Mouse (Mus musculus) heart, postnatal 0 days (tissue): ENCODE results near the gene Atp5f1. TPM values are rescaled to one million over a fixed set of nuclear protein-coding genes. Genes with fewer than 3 reads are reported as not detected.
A peak's percentile ranks its signal among the peaks of the same experiment; 100 is the strongest.
"Not testable (repeated sequence)": the region's sequence is repeated elsewhere in the genome, so short reads cannot be mapped to it uniquely, and the experiment has no call there.

Experiments
- ATAC-seq: fragments of 200-750 bp; cut with Nextera tagmentation; 2 replicates; pipeline ENCODE4 v1.8.0; 2017; ENCODE audit warnings: low read depth, moderate number of reproducible peaks, moderate library complexity; ENCODE audit not compliant: insufficient read depth
- DNase-seq: peaks from one replicate; pipeline ENCODE4 v3.0.0-alpha.2; 2016; ENCODE audit warnings: low spot score
- H3K27ac ChIP-seq: fragments of 300-500 bp; sonication (generic); 2 replicates; pipeline ENCODE4 v1.5.1; 2014; ENCODE audit warnings: low read depth, mild to moderate bottlenecking
- H3K27me3 ChIP-seq: fragments of 300-500 bp; sonication (generic); 2 replicates; pipeline ENCODE4 v1.6.1; 2014; ENCODE audit warnings: low read length, mixed read lengths; ENCODE audit not compliant: control insufficient read depth, insufficient read depth
- H3K36me3 ChIP-seq: fragments of 300-500 bp; sonication (generic); replicated peaks from 2 replicates; pipeline ENCODE4 v1.6.1; 2014; ENCODE audit warnings: low read length, mixed read lengths; ENCODE audit not compliant: control insufficient read depth, insufficient read depth
- H3K4me1 ChIP-seq: fragments of 300-500 bp; sonication (generic); 2 replicates; pipeline ENCODE4 v1.6.1; 2014; ENCODE audit warnings: antibody characterized with exemption; ENCODE audit not compliant: control insufficient read depth, insufficient read depth
- H3K4me2 ChIP-seq: fragments of 300-500 bp; sonication (generic); 2 replicates; pipeline ENCODE4 v1.6.1; 2014; ENCODE audit warnings: low read depth, mild to moderate bottlenecking, low read length, moderate library complexity
- H3K4me3 ChIP-seq: fragments of 300-500 bp; sonication (generic); 2 replicates; pipeline ENCODE4 v1.5.1; 2014; ENCODE audit warnings: low read depth, low read length
- H3K9ac ChIP-seq: fragments of 300-500 bp; sonication (generic); replicated peaks from 2 replicates; pipeline ENCODE4 v1.6.1; 2014; ENCODE audit warnings: low read depth, low read length, mixed read lengths
- H3K9me3 ChIP-seq: fragments of 300-500 bp; sonication (generic); replicated peaks from 2 replicates; pipeline ENCODE4 v1.6.1; 2016; ENCODE audit warnings: low read length; ENCODE audit not compliant: control insufficient read depth
- CTCF ChIP-seq: IDR thresholded peaks from 2 replicates; pipeline ENCODE4 v1.5.1; 2016; ENCODE audit warnings: antibody characterized with exemption, control low read depth, low read depth
- EP300 ChIP-seq: IDR thresholded peaks from 2 replicates; pipeline ENCODE4 v1.6.1; 2016; ENCODE audit warnings: antibody characterized with exemption, low read depth
- WGBS: fragments of 180-500 bp; shearing (Covaris S2); extraction: QIAGEN DNeasy Blood & Tissue Kit; methylation state at CpG from one replicate; pipeline ENCODE4 v1.1.7; 2014; 5-methylcytosine and 5-hydroxymethylcytosine counted together
- polyA plus RNA-seq: library from polyadenylated mRNA; unstranded; fragments of >200 nt; fragmentation: Nextera tagmentation; extraction: Ambion mirVana; gene quantifications from 2 replicates; pipeline ENCODE4 v1.2.1, GENCODE M21; 2015
- total RNA-seq: library from RNA; depleted of rRNA; stranded (reverse); fragments of >200 nt; gene quantifications from 2 replicates; pipeline ENCODE4 v1.2.3, GENCODE M21; 2014; ENCODE audit warnings: low replicate concordance; rRNA removed

The Atp5f1 gene
- 751 and 784 TPM in 2 replicates for total RNA-seq
- 1,577 and 1,647 TPM in 2 replicates for polyA plus RNA-seq

DNA sequence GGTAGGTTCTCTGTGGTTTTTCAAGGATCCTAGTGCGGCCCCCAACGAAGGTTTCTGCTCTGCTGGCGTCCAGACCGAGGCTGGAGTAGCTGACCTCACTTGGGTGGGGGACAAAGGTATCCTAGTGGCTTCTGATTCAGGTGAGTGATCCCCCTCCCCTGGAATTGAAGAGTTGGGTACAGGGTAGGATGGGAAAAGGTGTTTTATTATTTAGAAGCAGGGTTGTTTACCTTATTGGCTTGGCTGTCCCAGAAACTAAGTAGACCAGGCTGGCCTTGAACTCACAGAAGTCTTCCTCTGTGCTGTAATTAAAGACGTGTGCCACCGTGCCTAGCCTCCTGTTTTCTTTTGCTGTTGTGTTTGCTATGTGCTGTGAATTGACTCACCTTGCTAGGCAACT lies at the start of gene Atp5f1:
Gene Atp5f1 (minus strand): TSS at position 101 of the 400 bp plus-strand sequence.
- WGBS, result 6% methylated on average over 6 of the region's 6 CpGs
- ATAC-seq (no peak), DNase-seq (no peak)
- Histone ChIP-seq H3K9ac (peak within 1 kb of the TSS; percentile 93), H3K4me3 (peak within 1 kb of the TSS; percentile 77), H3K4me1 (peaks cover 33% of the 10 kb centered on the region), H3K27me3 (no peaks in the 10 kb centered on the region), H3K27ac (peak within 1 kb of the TSS; percentile 96), H3K36me3 (peaks cover 40% of the 10 kb centered on the region), H3K9me3 (no peaks in the 10 kb centered on the region), H3K4me2 (peak within 1 kb of the TSS; percentile 92)
- TF ChIP-seq EP300 (no peak), CTCF (no peak)

DNA sequence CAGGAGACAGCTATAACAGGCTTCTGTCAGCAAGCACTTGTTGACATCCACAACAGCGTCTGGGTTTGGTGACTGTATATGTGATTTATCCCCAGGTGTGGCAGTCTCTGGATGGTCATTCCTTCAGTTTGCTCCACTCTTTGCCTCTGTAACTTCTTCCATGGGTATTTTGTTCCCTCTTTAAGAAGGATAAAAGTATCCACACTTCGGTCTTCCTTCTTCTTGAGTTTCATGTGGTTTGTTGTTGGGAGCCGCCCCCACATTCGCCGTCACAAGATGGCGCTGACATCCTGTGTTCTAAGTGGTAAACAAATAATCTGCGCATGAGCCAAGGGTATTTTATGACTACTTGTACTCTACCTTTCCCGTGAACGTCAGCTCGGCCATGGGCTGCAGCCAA lies 43.5 kb upstream of the Atp5f1 start:
- not testable (repeated sequence) for H3K27ac ChIP-seq, DNase-seq, ATAC-seq, H3K4me3 ChIP-seq, H3K9me3 ChIP-seq, H3K4me2 ChIP-seq, H3K4me1 ChIP-seq, H3K27me3 ChIP-seq, H3K9ac ChIP-seq, H3K36me3 ChIP-seq
- 51% methylated on average over 10 of the region's 10 CpGs for WGBS

DNA sequence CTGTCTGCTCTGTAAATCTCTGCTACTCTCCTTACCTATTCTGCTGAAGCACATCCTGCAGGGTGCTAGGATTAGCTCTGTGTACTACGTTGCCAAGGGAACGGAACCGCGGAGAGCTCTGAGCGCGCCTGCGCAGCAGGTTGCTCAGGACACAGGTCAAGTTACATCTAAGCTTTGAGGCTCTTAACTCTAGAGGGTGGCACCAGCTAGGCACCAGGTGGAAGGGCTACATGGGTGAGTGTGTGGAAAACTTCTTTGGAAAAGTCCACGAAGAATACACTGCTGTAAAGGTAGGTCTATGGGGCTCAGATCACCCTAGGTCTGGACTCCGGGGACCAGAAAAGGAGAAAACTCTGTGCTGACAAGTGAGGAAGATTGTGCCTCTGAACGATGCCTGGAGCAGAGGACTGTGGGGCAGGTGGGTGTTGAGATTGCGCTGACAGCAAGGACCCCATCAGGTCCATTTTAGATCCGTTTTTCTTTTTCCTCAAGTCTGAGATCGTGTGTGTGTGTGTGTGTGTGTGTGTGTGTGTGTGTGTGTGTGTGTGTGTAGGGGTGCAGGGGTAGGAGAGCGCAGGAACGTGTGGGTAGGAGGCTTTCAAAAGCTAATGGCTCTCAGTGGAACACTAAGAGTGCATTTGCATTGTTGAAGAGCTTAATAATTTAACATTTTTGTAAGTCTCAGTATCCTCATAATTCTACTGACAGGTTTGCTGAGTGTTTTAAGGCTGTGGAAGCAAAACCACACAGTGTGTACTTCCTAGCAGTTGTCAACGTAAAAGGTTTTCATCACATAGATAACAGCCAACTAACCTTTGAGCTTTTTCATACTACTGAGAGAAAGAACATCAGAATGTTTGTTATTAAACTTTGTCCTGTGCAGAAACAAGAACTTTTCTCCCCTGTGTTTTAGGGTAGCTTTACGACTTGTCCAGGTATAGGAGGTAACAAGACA lies 41.8 kb upstream of the Atp5f1 start:
- DNase-seq (peak; percentile 47), ATAC-seq (no peak)
- TF ChIP-seq CTCF (no peak), EP300 (no peak)
- no peak overlapping the region for H3K27ac ChIP-seq
- H3K27me3 ChIP-seq, result no peaks in the 10 kb centered on the region
- H3K9ac ChIP-seq, result no peak overlapping the region
- no peaks in the 10 kb centered on the region for H3K9me3 ChIP-seq
- no peaks in the 10 kb centered on the region for H3K4me1 ChIP-seq
- H3K4me3 ChIP-seq, result no peak overlapping the region
- no peaks in the 10 kb centered on the region for H3K36me3 ChIP-seq
- 19% methylated on average over 17 of the region's 17 CpGs for WGBS
- H3K4me2 ChIP-seq, result peak overlapping the region; percentile 27

DNA sequence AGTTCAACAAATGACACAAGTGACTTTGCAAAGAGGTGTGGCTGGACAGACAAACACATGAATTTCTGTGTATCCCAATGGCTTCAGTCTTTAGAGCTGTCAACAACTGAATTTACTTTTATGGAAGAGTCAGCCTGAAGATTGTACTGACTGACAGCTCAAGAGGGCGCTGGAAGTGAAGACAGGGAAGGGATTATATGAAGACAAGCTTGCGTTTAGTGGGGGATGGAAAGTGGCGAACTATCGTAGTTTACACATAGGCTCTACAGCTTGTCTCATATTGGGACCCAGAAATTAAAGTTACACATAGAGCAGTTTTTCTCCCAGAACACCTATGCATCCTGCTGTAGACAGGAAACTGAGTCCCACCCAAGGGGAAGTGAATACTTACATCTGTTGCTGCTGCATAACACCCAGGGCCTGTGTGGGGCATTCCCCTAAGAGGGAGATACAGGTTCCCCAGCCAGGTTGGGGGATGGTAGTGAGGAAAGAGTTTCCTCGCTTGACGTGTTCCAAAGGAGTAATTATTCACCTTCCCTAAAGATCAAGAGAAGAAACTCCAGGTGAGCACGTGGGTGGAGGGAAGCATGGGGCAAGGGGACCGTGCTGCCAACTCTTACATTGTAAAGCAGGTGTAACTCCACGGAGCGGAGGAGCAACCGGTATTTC lies 40.9 kb upstream of the Atp5f1 start:
- 18% methylated on average over 11 of the region's 11 CpGs for WGBS
- Histone ChIP-seq H3K9ac (no peak overlapping the region), H3K4me1 (no peaks in the 10 kb centered on the region), H3K4me2 (peak overlapping the region; percentile 27), H3K36me3 (no peaks in the 10 kb centered on the region), H3K27me3 (no peaks in the 10 kb centered on the region), H3K27ac (no peak overlapping the region), H3K9me3 (no peaks in the 10 kb centered on the region), H3K4me3 (no peak overlapping the region)
- ATAC-seq (no peak), DNase-seq (no peak)
- no peak for TF ChIP-seq EP300
- no peak for TF ChIP-seq CTCF

DNA sequence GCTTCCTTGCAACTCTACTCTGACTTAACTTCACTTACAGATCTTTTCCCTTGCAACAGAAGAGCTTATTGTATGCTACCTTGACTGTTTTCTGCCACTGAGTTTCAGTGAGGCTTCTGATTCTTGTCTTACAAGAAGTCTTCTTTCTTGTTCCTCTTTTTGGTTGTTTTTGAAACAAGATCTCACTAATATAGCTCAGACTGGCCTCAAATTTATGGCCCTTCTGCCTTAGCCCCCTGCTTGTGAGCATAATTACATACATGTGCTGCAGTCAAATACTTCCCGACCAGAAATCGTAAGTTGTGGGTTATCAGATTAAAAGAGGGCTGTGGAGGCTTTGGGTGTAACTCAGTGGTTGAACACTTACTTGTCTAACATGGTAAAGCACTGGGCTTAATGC lies 34.8 kb upstream of the Atp5f1 start:
- H3K9me3 ChIP-seq, result no peaks in the 10 kb centered on the region
- H3K27me3 ChIP-seq, result no peaks in the 10 kb centered on the region
- H3K9ac ChIP-seq, result no peak overlapping the region
- no peak overlapping the region for H3K4me2 ChIP-seq
- ATAC-seq, result no peak
- DNase-seq, result no peak
- no peak for TF ChIP-seq EP300
- TF ChIP-seq CTCF, result no peak
- no peak overlapping the region for H3K27ac ChIP-seq
- H3K4me1 ChIP-seq, result no peaks in the 10 kb centered on the region
- no peaks in the 10 kb centered on the region for H3K36me3 ChIP-seq
- 70% methylated on average over 2 of the region's 2 CpGs for WGBS
- H3K4me3 ChIP-seq, result no peak overlapping the region
